Mouse (Mus musculus): ENCODE data around the gene Gm49601. TPM values are rescaled to one million over a fixed set of nuclear protein-coding genes. Genes with fewer than 3 reads are reported as not detected.

Gene Gm49601
- polyA plus RNA-seq, 1 experiment from 2014 or later: 2.4 TPM

DNA sequence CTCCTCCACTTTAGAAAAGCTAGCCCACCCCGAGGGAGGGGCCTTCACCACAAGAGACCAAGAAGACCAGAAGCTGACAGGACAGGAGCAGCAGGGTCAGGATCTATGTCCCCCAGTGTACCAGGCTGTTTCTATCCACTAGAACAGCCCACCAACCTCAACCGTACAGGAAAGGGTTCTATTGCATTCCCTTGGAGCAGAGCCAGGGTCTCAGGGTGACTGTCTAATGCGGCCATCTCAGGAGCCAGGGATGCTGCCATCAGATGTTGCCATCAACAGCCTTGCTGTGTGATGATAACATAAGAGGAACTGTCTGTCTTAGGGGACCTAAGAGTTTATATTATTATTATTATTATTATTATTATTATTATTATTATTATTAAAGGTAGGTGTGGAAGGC lies 49.2 kb downstream of the Gm49601 start:
- DNase-seq (ENCODE audit: low spot score) (no peak), ATAC-seq (ENCODE audit: low read depth) (no peak)
- peaks cover 30% of the 10 kb centered on the region for H3K27me3 ChIP-seq (replicated peaks; ENCODE audit: control insufficient read depth, insufficient read depth, low read length)
- 42% methylated on average over 3 of the region's 3 CpGs for WGBS
- H3K9me3 ChIP-seq (ENCODE audit: control insufficient read depth, low read length): no peaks in the 10 kb centered on the region
- H3K27ac ChIP-seq (replicated peaks; ENCODE audit: low read depth, low read length): no peak overlapping the region
- no peaks in the 10 kb centered on the region for H3K36me3 ChIP-seq (ENCODE audit: control insufficient read depth, insufficient read depth, low read length)
- H3K4me3 ChIP-seq (ENCODE audit: low read depth, low read length): no peak overlapping the region
- peaks cover 19% of the 10 kb centered on the region for H3K4me1 ChIP-seq (ENCODE audit: control insufficient read depth, insufficient read depth, low read length)
- H3K9ac ChIP-seq (ENCODE audit: low read depth, low read length): no peak overlapping the region
- no peak overlapping the region for H3K4me2 ChIP-seq (ENCODE audit: low read depth, low read length)

DNA sequence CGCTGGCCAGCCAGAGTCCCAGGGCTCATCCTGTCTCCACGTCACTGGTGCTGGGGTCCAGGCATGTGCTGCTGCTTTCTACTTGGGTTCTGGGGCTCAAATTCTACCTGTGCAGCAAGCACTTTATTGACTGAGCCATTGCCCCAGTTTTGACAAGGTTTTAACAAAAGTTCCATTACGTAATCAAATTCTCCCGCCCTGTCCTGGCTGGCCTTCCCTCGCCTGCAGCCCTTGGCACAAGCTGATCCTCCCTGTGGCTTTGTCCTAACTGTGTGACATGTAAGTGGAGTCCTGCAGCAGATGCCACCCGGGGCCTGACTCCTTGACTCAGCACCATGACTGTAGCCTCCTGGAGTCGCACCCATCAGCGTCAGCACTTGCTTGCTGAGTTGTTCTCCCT lies 52.0 kb downstream of the Gm49601 start:
- no peak overlapping the region for H3K9ac ChIP-seq (ENCODE audit: low read depth, low read length)
- no peak overlapping the region for H3K4me2 ChIP-seq (ENCODE audit: low read depth, low read length)
- H3K9me3 ChIP-seq (ENCODE audit: control insufficient read depth, low read length): peaks cover 11% of the 10 kb centered on the region; the same call in 1 of the 2 replicates
- H3K27ac ChIP-seq (replicated peaks; ENCODE audit: low read depth, low read length): no peak overlapping the region
- DNase-seq (ENCODE audit: low spot score) (no peak), ATAC-seq (ENCODE audit: low read depth) (no peak)
- H3K27me3 ChIP-seq (replicated peaks; ENCODE audit: control insufficient read depth, insufficient read depth, low read length): peaks cover under 1% of the 10 kb centered on the region
- H3K36me3 ChIP-seq (ENCODE audit: control insufficient read depth, insufficient read depth, low read length): no peaks in the 10 kb centered on the region
- H3K4me3 ChIP-seq (ENCODE audit: low read depth, low read length): no peak overlapping the region
- H3K4me1 ChIP-seq (ENCODE audit: control insufficient read depth, insufficient read depth, low read length): peaks cover 8% of the 10 kb centered on the region
- WGBS: 67% methylated on average over 8 of the region's 8 CpGs

Other genes with a start within 250 kb of the Gm49601 start
- gene Txnrd2, start 200.0 kb downstream of the Gm49601 start, polyA plus RNA-seq (2014; fragmentation: Nextera tagmentation; extraction: Ambion mirVana): 14.7 TPM in 2 replicates
- gene Comt, start 199.6 kb downstream of the Gm49601 start, polyA plus RNA-seq (2014; fragmentation: Nextera tagmentation; extraction: Ambion mirVana): 85.4 and 86.4 TPM in 2 replicates
- gene Gnb1l, start 127.7 kb downstream of the Gm49601 start, polyA plus RNA-seq (2014; fragmentation: Nextera tagmentation; extraction: Ambion mirVana): 16.5 and 17.8 TPM in 2 replicates
- gene Rtl10, start 127.5 kb downstream of the Gm49601 start, polyA plus RNA-seq (2014; fragmentation: Nextera tagmentation; extraction: Ambion mirVana): 3.2 and 3.8 TPM in 2 replicates
- gene Tbx1, start 35.8 kb downstream of the Gm49601 start, polyA plus RNA-seq (2014; fragmentation: Nextera tagmentation; extraction: Ambion mirVana): 10.5 and 12.4 TPM in 2 replicates
- gene Gp1bb, start 4.0 kb downstream of the Gm49601 start, polyA plus RNA-seq (2014; fragmentation: Nextera tagmentation; extraction: Ambion mirVana): 3.0 and 3.1 TPM in 2 replicates
- gene Sept5, start 3.5 kb upstream of the Gm49601 start, polyA plus RNA-seq (2014; fragmentation: Nextera tagmentation; extraction: Ambion mirVana): 34.1 and 43.5 TPM in 2 replicates
- gene Cldn5, start 150.4 kb upstream of the Gm49601 start, polyA plus RNA-seq (2014; fragmentation: Nextera tagmentation; extraction: Ambion mirVana): 35.4 and 39.5 TPM in 2 replicates
- 49.2 and 55.5 TPM in 2 replicates for gene Ufd1, start 185.4 kb upstream of the Gm49601 start, polyA plus RNA-seq (2014; fragmentation: Nextera tagmentation; extraction: Ambion mirVana)
- 34.5 and 37.8 TPM in 2 replicates for gene Cdc45, start 185.6 kb upstream of the Gm49601 start, polyA plus RNA-seq (2014; fragmentation: Nextera tagmentation; extraction: Ambion mirVana)
- gene 2510002D24Rik, start 210.2 kb upstream of the Gm49601 start, polyA plus RNA-seq (2014; fragmentation: Nextera tagmentation; extraction: Ambion mirVana): 20.1 and 22.2 TPM in 2 replicates
- not detected in 2 replicates for gene Gm28539, start 210.2 kb upstream of the Gm49601 start, polyA plus RNA-seq (2014; fragmentation: Nextera tagmentation; extraction: Ambion mirVana)